Mouse (Mus musculus) lung, postnatal 0 days (tissue): ENCODE measurements around the gene Celf1.
"Not testable (repeated sequence)": the region's sequence is repeated elsewhere in the genome, so short reads cannot be mapped to it uniquely, and the experiment has no call there.

Experiments used
- CTCF ChIP-seq: IDR thresholded peaks from 2 replicates; pipeline ENCODE4 v1.5.1; 2016; ENCODE audit warnings: antibody characterized with exemption, mild to moderate bottlenecking
- EP300 ChIP-seq: IDR thresholded peaks from 2 replicates; pipeline ENCODE4 v1.6.1; 2016; ENCODE audit warnings: antibody characterized with exemption, mild to moderate bottlenecking, control low read depth

GRCm38 (mm10) chr2:91022266-91022665 lies 82.1 kb downstream of the Celf1 start:
- TF ChIP-seq CTCF, EP300: not testable (repeated sequence)
